Comparison of ENCODE assay signal across 8 mouse cellular contexts in genomic region chrX:41910981-41911380, GRCm38 (mm10). TPM values are rescaled to one million over a fixed set of nuclear protein-coding genes. Genes with fewer than 3 reads are reported as not detected.
DNase-seq lines count a peak whose midpoint lies in the region; ATAC-seq and TF ChIP-seq lines count a peak whose summit lies in the region.

No protein-coding gene starts in this region.

- peak; percentile 58 for ATAC-seq in forebrain, embryonic 11.5 days (replicated peaks; ENCODE audit: low FRiP score)
- ATAC-seq in hindbrain, embryonic 16.5 days: no peak; the same call in none of the 2 replicates
- peak; percentile 40 for ATAC-seq in liver, embryonic 15.5 days (ENCODE audit: insufficient read depth)

- H3K36me3 ChIP-seq in forebrain, embryonic 11.5 days (ENCODE audit: control insufficient read depth, insufficient read depth, low read length): no peaks in the 10 kb centered on the region
- no peaks in the 10 kb centered on the region for H3K36me3 ChIP-seq in hindbrain, embryonic 16.5 days (ENCODE audit: control insufficient read depth, insufficient read depth, low read length)
- no peaks in the 10 kb centered on the region for H3K36me3 ChIP-seq in liver, embryonic 15.5 days (replicated peaks)

- no peaks in the 10 kb centered on the region for H3K27me3 ChIP-seq in forebrain, embryonic 11.5 days (ENCODE audit: control insufficient read depth, insufficient read depth, low read length)
- H3K27me3 ChIP-seq in hindbrain, embryonic 16.5 days (replicated peaks; ENCODE audit: control insufficient read depth, insufficient read depth, low read length): no peaks in the 10 kb centered on the region
- no peaks in the 10 kb centered on the region for H3K27me3 ChIP-seq in liver, embryonic 15.5 days

- H3K9ac ChIP-seq in forebrain, embryonic 11.5 days (ENCODE audit: low read length): peak overlapping the region; percentile 77
- H3K9ac ChIP-seq in hindbrain, embryonic 16.5 days (ENCODE audit: low read depth, low read length): peak overlapping the region; percentile 68
- peak overlapping the region; percentile 76 for H3K9ac ChIP-seq in liver, embryonic 15.5 days

- no peak for TF ChIP-seq POLR2A in olfactory bulb, adult 2 months (IDR thresholded peaks at IDR 0.05; ENCODE audit: insufficient read depth, low read depth, low read length)

- H3K9me3 ChIP-seq in forebrain, embryonic 11.5 days (ENCODE audit: control insufficient read depth, low read length): no peaks in the 10 kb centered on the region
- H3K9me3 ChIP-seq in hindbrain, embryonic 16.5 days (ENCODE audit: control insufficient read depth, low read length): no peaks in the 10 kb centered on the region
- no peaks in the 10 kb centered on the region for H3K9me3 ChIP-seq in liver, embryonic 15.5 days (replicated peaks)

- peak overlapping the region; percentile 55 for H3K4me2 ChIP-seq in forebrain, embryonic 11.5 days (ENCODE audit: low read depth, low read length, severe bottlenecking)
- peak overlapping the region; percentile 71 for H3K4me2 ChIP-seq in hindbrain, embryonic 16.5 days (ENCODE audit: low read length)
- peak overlapping the region; percentile 68 for H3K4me2 ChIP-seq in liver, embryonic 15.5 days

- no peak for TF ChIP-seq CTCF in olfactory bulb, adult 2 months (IDR thresholded peaks at IDR 0.05; ENCODE audit: insufficient read depth, low read depth, low read length)

- no peak overlapping the region; the same call in 1 of the 2 replicates for H3K27ac ChIP-seq in forebrain, embryonic 11.5 days (ENCODE audit: low read depth, low read length)
- peak overlapping the region; percentile 70 for H3K27ac ChIP-seq in hindbrain, embryonic 16.5 days (ENCODE audit: low read depth, low read length)
- H3K27ac ChIP-seq in liver, embryonic 15.5 days (replicated peaks): peak overlapping the region; percentile 85
- no peak overlapping the region for H3K27ac ChIP-seq in olfactory bulb, adult 2 months (ENCODE audit: insufficient read depth, low read depth, low read length)

- H3K4me3 ChIP-seq in forebrain, embryonic 11.5 days (ENCODE audit: low read depth, low read length): peak overlapping the region; percentile 55
- peak overlapping the region; percentile 64 for H3K4me3 ChIP-seq in hindbrain, embryonic 16.5 days (ENCODE audit: low read length)
- peak overlapping the region; percentile 77 for H3K4me3 ChIP-seq in liver, embryonic 15.5 days (replicated peaks)
- peak overlapping the region; percentile 90 for H3K4me3 ChIP-seq in olfactory bulb, adult 2 months (ENCODE audit: insufficient read depth, low read depth, low read length)

- H3K4me1 ChIP-seq in forebrain, embryonic 11.5 days (replicated peaks; ENCODE audit: control insufficient read depth, insufficient read depth, low read length): no peaks in the 10 kb centered on the region
- H3K4me1 ChIP-seq in hindbrain, embryonic 16.5 days (ENCODE audit: control insufficient read depth, insufficient read depth, low read depth, low read length): peaks cover 8% of the 10 kb centered on the region
- peaks cover 24% of the 10 kb centered on the region for H3K4me1 ChIP-seq in liver, embryonic 15.5 days (replicated peaks)
- H3K4me1 ChIP-seq in olfactory bulb, adult 2 months (ENCODE audit: control insufficient read depth, insufficient read depth, low read length): no peaks in the 10 kb centered on the region

- 28% methylated on average over 22 of the region's 24 CpGs for WGBS in forebrain, embryonic 11.5 days
- WGBS in hindbrain, embryonic 16.5 days: 23% methylated on average over 24 of the region's 24 CpGs
- WGBS in liver, embryonic 15.5 days (ENCODE audit: insufficient replicate concordance): 9% methylated on average over 24 of the region's 24 CpGs
- 12% methylated on average over 24 of the region's 24 CpGs for WGBS in olfactory bulb, adult 2 months

- DNase-seq in right cerebral cortex, postnatal 4 days: peak; percentile 4
- DNase-seq in right cerebral cortex, adult 2 months (ENCODE audit: low spot score in 2 of 2): no peak
- DNase-seq in c-Kit-negative CD71-positive TER-119-positive erythroid progenitor cells, embryonic 14.5 days (ENCODE audit: low read depth, low spot score): peak; percentile 15
- no peak for DNase-seq in forebrain, embryonic 11.5 days (ENCODE audit: low spot score)
- no peak for DNase-seq in frontal cortex, adult 2 months (ENCODE audit: extremely low spot score in 1 of 2, low spot score in 1 of 2)

RNA-seq across cellular contexts. Expression of gene Thoc2, which starts 9.5 kb away (rescaled TPM):
- 96.3 and 97.5 TPM in 2 replicates for polyA plus RNA-seq in forebrain, embryonic 11.5 days (2014; fragmentation: Nextera tagmentation; extraction: Ambion mirVana)
- 63.7 and 70.3 TPM in 2 replicates for polyA plus RNA-seq in hindbrain, embryonic 16.5 days (2015; fragmentation: Nextera tagmentation; extraction: Ambion mirVana)
- 24.7 and 26.2 TPM in 2 replicates for polyA plus RNA-seq in liver, embryonic 15.5 days (2015; fragmentation: Nextera tagmentation; extraction: Ambion mirVana)
- polyA plus RNA-seq in olfactory bulb, adult 2 months (2012; ENCODE audit: insufficient read depth, insufficient read length, low replicate concordance, missing spikeins): 162 TPM in 1 of 2 replicates, not detected in the other
- polyA plus RNA-seq in frontal cortex, adult 2 months (2012; rRNA removed): 39.7 and 43.1 TPM in 2 replicates

Comparison
In these comparisons a context has a peak if more than half of its experiments do, and no peak if none do; other contexts are left out.
1. DNase-seq: peak in right cerebral cortex, postnatal 4 days (single experiment) and c-Kit-negative CD71-positive TER-119-positive erythroid progenitor cells, embryonic 14.5 days (single experiment); none in right cerebral cortex, adult 2 months (0 of 2), forebrain, embryonic 11.5 days (single experiment) and frontal cortex, adult 2 months (0 of 2).
2. H3K27ac ChIP-seq: peak in hindbrain, embryonic 16.5 days (single experiment) and liver, embryonic 15.5 days (single experiment); none in forebrain, embryonic 11.5 days (single experiment) and olfactory bulb, adult 2 months (single experiment).
3. Peak in every context shown above with its lines, with median percentiles within 50 percentile points of each other: H3K4me2 ChIP-seq, H3K4me3 ChIP-seq and H3K9ac ChIP-seq.